Mouse (Mus musculus) activated CD4-positive, CD25-positive, alpha-beta regulatory T cell, adult 9 weeks (primary cell): ENCODE measurements around the gene Slc4a1ap. TPM values are rescaled to one million over a fixed set of nuclear protein-coding genes. Genes with fewer than 3 reads are reported as not detected.

Experiments
- polyA plus RNA-seq: library from polyadenylated mRNA; unstranded; fragments of 100-300 nt; shearing (Covaris generic); gene quantifications from one replicate; pipeline ENCODE4 v1.2.1, GENCODE M21; 2017

Slc4a1ap gene
- 52.7 TPM for polyA plus RNA-seq

DNA sequence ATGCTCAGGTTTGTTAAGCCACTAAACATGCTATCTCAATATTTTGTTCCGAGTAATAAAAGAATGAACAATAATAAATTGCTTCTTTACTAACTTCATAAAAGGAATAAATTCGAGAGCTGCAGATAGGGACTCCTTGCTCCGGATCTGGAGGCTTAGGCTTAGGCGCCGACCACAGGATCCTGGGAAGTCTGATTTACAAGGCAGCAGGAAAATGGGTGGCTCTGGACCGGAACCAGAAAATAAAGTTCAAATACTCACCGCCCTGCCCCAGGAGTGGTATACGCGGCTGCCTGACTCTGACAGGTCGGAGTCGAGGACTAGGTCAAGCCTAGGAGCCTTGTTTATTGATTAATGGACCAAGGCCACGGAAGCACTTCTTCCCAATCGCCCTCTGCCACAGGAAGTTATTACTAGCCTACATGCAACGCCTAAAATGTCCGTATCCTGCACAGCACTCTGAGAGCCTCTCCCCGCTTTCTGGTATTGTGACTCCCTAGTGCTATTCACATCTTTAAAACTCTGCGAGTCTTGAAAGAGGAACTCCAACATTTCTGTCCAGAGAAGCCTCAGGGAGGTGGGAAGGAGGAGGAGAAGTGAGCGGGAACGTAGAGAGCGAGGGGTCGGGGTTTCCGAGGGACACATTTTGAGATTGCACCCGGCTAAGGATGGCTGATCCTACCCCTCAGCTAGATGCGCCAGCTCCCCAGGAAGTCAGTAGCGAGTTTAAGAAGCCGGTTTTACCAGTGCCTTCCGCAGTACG lies at the start of gene Slc4a1ap:
Slc4a1ap (plus strand) TSS at position 642 of the 763 bp plus-strand sequence.

DNA sequence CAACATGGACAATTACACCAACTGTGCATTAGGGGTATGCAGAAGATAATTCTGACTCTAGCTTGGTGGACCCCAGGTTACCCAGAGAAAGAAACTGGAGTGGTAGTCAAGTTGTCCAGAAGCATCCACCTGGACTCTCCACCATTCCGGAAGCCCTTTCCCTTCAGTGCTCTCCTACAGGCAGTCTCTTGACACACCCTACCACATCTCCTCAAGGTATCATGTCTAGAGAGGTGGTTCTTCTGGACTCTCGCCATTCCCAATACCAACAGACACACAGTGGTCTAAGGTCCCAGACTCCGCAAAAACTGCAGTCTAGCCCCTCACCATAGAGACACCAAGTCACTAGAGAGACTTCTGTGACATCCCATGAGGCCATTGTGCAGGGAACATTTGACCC lies 41.4 kb upstream of the Slc4a1ap start, which contains the start of gene 4930548H24Rik:
4930548H24Rik (plus strand) TSS at position 301 of the 400 bp plus-strand sequence.

DNA sequence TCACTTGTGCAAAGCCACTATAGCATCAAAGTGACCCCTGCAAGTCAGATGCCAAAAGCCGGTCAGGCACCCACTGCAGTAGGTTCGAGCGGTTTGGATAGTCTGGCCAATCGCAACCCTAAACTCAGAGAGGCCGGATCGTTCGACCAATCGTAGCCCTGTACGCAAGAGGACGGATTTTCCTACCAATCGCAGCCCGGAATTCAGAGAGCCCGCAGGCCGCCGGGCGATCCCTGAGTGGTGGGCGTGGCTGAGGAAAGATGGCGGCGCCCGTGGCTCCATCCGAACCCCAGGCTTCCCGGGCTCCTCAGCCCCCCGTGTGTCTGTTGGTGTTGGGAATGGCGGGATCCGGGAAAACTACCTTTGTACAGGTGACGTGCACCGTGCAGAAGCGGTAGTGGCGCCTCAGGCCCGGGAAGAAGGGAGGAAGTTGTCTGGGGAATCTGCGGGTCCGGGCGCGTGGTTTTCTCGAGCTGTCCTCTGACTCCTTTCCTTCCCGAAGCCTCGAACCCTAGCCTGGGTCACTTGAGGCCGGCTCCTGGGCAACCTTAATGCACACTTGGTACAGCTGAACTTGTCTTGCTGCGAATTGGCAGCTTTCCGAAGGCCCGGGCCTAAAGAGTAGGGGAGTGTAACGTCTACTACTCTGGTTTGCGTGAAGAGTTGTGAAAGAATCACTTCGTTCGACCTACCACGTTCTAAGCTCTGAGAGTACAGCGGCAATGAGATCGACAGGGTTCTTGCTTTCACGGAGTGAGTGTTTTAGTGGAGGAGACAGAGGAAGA lies 32.1 kb upstream of the Slc4a1ap start, which contains the start of gene Gpn1:
Gpn1 (plus strand) TSS at position 229 of the 785 bp plus-strand sequence.

DNA sequence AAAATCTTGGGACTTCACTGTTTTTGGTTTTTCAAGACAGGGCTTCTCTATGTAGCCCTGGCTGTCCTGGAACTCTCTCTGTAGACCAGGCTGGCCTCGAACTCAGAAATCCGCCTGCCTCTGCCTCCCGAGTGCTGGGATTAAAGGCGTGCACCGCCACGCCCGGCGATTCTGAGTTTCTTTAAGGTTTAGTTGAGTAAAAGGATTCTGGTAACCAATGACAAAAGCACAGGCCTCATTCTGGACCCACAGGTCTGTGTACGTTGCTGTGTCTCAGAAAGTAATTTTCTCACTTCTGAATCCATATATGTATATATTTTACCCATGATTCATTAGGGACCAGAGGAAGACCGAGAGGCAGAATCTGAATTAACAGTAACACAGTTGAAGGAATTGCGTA lies 912 bp downstream of the Slc4a1ap start, which contains the start of gene Supt7l:
Supt7l (minus strand) TSS at position 101 of the 400 bp plus-strand sequence.

DNA sequence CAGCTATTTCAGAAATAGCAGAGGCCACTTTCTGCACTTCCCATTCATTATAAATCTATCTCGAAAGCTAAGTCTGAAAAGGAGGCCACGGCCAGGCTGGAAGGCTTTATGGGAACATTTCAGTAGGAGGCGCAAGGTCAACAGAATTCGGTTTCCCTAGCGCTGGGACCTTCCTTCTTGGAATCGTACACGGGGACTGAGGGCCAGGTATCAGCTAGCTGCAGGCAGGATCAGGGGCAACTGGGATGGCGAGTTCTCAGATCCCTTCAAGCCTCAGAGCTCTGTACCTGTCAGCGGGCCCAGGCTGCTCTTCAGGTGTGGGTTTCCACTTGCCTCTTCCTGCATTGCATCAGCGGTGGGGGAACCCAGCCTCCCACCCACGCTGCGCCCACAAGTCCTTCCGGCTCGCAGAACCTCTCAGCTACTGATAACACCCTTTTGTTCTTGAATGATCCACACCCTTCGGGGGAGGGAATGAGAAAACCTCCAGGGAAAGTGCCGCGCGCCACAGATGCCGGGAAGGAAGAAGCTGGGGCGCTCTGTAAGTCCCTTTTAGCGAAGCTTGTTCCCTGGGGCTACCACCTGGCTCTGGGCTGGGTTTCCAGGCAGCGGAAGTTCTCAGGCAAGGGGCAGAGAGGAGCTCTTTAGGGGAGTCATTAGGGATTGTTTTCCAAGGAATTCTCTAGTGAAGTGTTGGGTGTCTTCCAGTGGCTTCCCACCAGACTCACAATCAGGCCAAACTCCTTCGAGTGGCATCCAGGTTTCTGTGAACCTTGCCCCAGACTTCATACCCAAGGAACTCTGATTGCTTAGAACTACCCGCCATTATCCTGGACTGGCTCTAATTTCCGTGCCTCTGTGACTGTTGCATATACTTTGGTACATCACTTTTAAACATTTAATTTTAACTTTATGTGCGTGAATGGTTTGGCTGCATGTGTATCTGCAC lies 70.0 kb downstream of the Slc4a1ap start, which contains the start of gene Mrpl33:
Mrpl33 (plus strand) TSS at position 455 of the 949 bp plus-strand sequence.

Other genes with a start within 250 kb of the Slc4a1ap start
- 14.7 TPM for gene Ift172, start 235.9 kb upstream of the Slc4a1ap start, polyA plus RNA-seq
- not detected for gene Fndc4, start 230.9 kb upstream of the Slc4a1ap start, polyA plus RNA-seq
- gene Gckr, start 229.6 kb upstream of the Slc4a1ap start, polyA plus RNA-seq, result not detected
- gene Zfp512, start 74.6 kb upstream of the Slc4a1ap start, polyA plus RNA-seq, result 52.3 TPM
- not detected for gene 4930548H24Rik, start 41.3 kb upstream of the Slc4a1ap start, polyA plus RNA-seq
- gene Gpn1, start 32.3 kb upstream of the Slc4a1ap start, polyA plus RNA-seq, result 39.0 TPM
- gene Supt7l, start 812 bp downstream of the Slc4a1ap start, polyA plus RNA-seq, result 24.3 TPM
- gene Mrpl33, start 69.9 kb downstream of the Slc4a1ap start, polyA plus RNA-seq, result 242 TPM
- 23.5 TPM for gene Rbks, start 170.6 kb downstream of the Slc4a1ap start, polyA plus RNA-seq
- 49.2 TPM for gene Babam2, start 170.7 kb downstream of the Slc4a1ap start, polyA plus RNA-seq